Mouse (Mus musculus) lung, adult 2 months (tissue): ENCODE results near the gene Slc45a2.

Experiments
- CTCF ChIP-seq: fragments of 200-500 bp; IDR thresholded peaks from 2 replicates; pipeline ENCODE4 v1.5.1; 2011; ENCODE audit warnings: mild to moderate bottlenecking, low read length, control low read depth; ENCODE audit not compliant: insufficient read depth
- POLR2A ChIP-seq: fragments of 200-500 bp; IDR thresholded peaks from 2 replicates; pipeline ENCODE4 v1.6.1; 2011; ENCODE audit warnings: low read depth, mild to moderate bottlenecking, control low read depth, low read length, borderline replicate concordance; ENCODE audit errors: extremely low read depth

DNA sequence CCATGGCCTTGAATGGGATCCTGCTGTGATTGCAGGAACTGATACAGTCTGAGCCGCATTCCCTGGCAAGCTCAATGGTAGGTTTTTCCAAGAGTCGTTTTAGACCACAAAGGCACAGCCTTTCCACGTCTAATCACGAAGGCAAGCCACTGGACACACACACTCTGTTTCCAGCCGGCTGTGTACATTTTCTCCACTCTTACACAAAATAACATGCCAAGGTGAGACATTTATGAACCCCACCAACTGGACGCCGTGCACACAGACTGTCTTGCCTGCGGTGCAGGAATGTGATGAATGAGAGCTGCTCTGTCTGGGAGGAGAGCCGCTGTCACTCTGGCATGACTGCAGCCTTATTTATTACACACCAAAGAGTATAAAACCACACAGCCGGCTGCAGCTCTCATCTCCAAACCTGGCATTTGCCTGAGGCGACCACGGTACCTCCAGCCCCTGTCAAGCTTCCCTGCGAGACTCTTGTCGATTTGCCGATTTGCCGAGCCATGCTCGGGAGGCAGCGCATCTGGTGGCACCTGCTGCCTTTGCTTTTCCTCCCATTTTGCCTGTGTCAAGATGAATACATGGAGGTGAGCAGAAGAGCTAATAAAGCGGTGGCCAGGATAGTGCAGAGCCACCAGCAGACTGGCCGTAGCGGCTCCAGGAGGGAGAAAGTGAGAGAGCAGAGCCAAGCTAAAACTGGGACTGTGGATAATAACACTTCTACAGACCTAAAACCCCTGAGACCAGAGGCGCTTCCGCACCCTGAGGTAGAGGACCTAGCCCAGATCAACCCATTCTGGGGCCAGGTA lies 48.4 kb upstream of the Slc45a2 start, which contains the start of gene C1qtnf3:
- TF ChIP-seq CTCF = no peak
- no peak for TF ChIP-seq POLR2A
